Mouse (Mus musculus): Measurements from ENCODE around the gene Hmgcl.

GRCm38 (mm10) chr4:135926195-135926808 lies 19.9 kb upstream of the Hmgcl start:
- TF ChIP-seq POLR2A (IDR thresholded peaks at IDR 0.05; ENCODE audit: extremely low read depth, insufficient read depth, low read length) (no peak), CTCF (IDR thresholded peaks at IDR 0.05; ENCODE audit: low read depth, low read length) (no peak)

Data from liver, adult 2 months (tissue).